Mouse (Mus musculus): ENCODE data around the gene Slc35c1. TPM values are rescaled to one million over a fixed set of nuclear protein-coding genes. Genes with fewer than 3 reads are reported as not detected.
A peak's percentile ranks its signal among the peaks of the same experiment; 100 is the strongest.

Slc35c1 gene
- polyA plus RNA-seq, 1 experiment from 2014 or later: 16.9 TPM

DNA sequence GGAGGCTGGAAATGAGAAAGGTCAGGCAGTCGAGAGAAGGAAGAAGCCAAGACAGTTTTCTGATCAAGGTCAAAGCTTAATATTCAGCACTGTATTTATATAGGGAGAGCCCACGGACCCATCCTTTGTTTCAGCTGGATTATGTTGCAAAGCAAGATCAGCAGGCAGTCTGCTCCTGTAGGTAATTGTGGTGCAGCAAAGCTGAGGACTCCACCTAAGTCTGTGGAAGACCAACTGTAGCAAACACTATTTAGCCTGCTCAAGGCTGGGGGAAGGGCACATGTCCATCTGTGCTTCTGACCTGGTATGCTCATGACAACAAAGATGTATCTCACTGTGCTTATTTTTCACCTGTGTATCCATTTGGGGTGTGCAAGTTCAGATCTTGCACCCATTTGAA is 15.4 kb upstream of the Slc35c1 start:
- H3K4me1 ChIP-seq (ENCODE audit: insufficient read depth): no peaks in the 10 kb centered on the region
- ATAC-seq (ENCODE audit: insufficient read depth): no peak

DNA sequence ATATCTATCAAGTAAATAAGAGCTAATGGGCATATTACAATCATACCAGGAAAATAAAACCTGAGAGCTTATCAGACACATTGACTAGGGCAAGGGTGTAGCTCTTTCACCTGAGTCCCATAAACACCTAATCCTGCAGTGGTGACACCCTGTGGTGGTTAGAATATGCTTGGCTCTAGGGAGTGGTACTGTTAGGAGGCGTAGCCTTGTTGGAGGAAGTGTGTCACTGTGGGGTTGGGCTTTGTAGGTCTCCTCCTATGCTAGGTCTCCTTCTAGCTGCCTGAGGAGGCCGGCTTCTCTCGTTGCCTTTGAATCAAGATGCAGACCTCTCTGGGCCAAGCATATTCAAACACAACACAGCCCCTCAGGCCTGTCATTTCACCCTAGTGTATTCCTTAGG is 14.6 kb upstream of the Slc35c1 start:
- no peak for TF ChIP-seq CTCF (IDR thresholded peaks at IDR 0.05; ENCODE audit: low read depth)
- ATAC-seq (ENCODE audit: insufficient read depth): no peak
- no peak for DNase-seq
- no peaks in the 10 kb centered on the region for H3K4me1 ChIP-seq (ENCODE audit: insufficient read depth)
- no peak overlapping the region for H3K4me3 ChIP-seq (ENCODE audit: low read depth, low read length)
- H3K9ac ChIP-seq: no peak overlapping the region
- no peaks in the 10 kb centered on the region for H3K9me3 ChIP-seq (ENCODE audit: low read depth, low read length)
- no peak overlapping the region for H3K27ac ChIP-seq (ENCODE audit: low read depth)
- WGBS: 62% methylated on average over 3 of the region's 3 CpGs
- H3K36me3 ChIP-seq (ENCODE audit: insufficient read depth): no peaks in the 10 kb centered on the region
- H3K27me3 ChIP-seq (ENCODE audit: insufficient read depth, low read length): no peaks in the 10 kb centered on the region
- H3K4me2 ChIP-seq: no peak overlapping the region

More for the DNA sequence above, 15.4 kb upstream of the Slc35c1 start:
- DNase-seq: no peak
- H3K4me3 ChIP-seq (ENCODE audit: low read depth, low read length): no peak overlapping the region
- no peak for TF ChIP-seq CTCF (IDR thresholded peaks at IDR 0.05; ENCODE audit: low read depth)
- no peak overlapping the region for H3K27ac ChIP-seq (ENCODE audit: low read depth)
- no peaks in the 10 kb centered on the region for H3K27me3 ChIP-seq (ENCODE audit: insufficient read depth, low read length)
- no peak overlapping the region for H3K4me2 ChIP-seq
- H3K9ac ChIP-seq: no peak overlapping the region
- H3K36me3 ChIP-seq (ENCODE audit: insufficient read depth): no peaks in the 10 kb centered on the region
- H3K9me3 ChIP-seq (ENCODE audit: low read depth, low read length): no peaks in the 10 kb centered on the region
- WGBS: 76% methylated on average over 2 of the region's 2 CpGs

DNA sequence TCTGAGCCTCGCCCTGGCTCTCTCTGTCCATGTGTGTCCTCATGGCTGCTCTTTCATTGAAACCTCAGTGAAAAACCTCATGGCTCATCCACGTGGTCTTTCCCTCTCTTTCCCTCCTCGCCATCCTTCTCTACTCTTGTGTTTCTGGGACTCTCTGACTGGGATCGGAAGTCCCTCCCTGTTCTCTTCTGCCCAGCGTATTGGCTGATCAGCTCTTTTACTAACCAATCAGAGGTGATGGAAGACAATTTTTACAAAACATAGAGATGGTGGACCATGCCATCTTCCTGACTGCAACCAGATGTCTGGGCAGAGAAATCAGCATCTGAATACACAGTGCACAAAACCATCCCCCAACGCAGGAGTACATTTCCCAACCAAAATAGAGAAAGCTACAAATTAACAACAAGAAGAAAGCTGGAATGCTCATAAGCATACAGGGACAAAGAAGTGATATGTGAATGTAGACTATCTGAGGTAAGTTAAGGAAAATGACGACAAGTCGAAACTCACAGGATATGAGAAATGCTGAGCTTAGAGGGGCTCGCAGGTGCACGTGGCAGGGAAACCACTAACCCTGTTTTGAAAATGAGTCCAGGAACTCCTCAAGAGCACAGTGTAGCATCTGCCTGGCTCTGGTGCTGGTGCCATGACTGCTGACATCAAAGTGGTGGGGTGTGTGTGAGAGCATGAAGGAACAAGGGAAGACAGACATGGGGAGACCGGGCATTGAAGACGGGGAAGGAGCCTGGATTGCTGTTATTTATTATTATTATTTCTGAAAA is 11.7 kb upstream of the Slc35c1 start:
- Histone ChIP-seq H3K27ac (ENCODE audit: low read depth) (no peak overlapping the region), H3K4me3 (ENCODE audit: low read depth, low read length) (no peak overlapping the region), H3K9ac (no peak overlapping the region), H3K4me2 (no peak overlapping the region), H3K27me3 (ENCODE audit: insufficient read depth, low read length) (no peaks in the 10 kb centered on the region), H3K36me3 (ENCODE audit: insufficient read depth) (no peaks in the 10 kb centered on the region), H3K4me1 (ENCODE audit: insufficient read depth) (no peaks in the 10 kb centered on the region), H3K9me3 (ENCODE audit: low read depth, low read length) (no peaks in the 10 kb centered on the region)
- ATAC-seq (ENCODE audit: insufficient read depth) (no peak), DNase-seq (no peak)
- TF ChIP-seq CTCF (IDR thresholded peaks at IDR 0.05; ENCODE audit: low read depth): no peak
- WGBS: 77% methylated on average over 12 of the region's 12 CpGs

DNA sequence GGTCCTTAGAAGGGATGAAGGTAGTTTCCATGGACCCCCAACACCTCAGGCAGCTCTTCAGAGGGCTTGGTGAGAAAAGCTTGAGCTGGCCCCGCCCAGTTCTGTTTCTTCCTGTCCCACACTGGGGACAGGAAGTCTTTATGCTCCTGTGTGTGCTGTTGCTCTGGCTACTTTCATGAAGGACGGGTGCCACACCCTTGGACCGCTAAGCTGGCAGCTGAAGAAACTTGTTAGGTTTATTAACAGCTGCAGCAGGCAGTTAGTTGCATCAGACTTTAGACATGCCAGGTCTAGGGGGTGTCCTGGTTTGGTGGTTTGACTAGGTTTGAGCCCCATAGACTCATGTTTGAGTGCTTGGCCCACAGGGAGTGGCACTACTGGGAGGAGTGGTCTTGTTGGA is 4.4 kb upstream of the Slc35c1 start:
- H3K4me2 ChIP-seq: no peak overlapping the region
- no peaks in the 10 kb centered on the region for H3K9me3 ChIP-seq (ENCODE audit: low read depth, low read length)
- H3K4me3 ChIP-seq (ENCODE audit: low read depth, low read length): no peak overlapping the region
- ATAC-seq (ENCODE audit: insufficient read depth) (no peak), DNase-seq (no peak)
- H3K4me1 ChIP-seq (ENCODE audit: insufficient read depth): no peaks in the 10 kb centered on the region
- no peaks in the 10 kb centered on the region for H3K36me3 ChIP-seq (ENCODE audit: insufficient read depth)
- no peak overlapping the region for H3K9ac ChIP-seq
- WGBS: 61% methylated on average over 3 of the region's 3 CpGs
- H3K27ac ChIP-seq (ENCODE audit: low read depth): no peak overlapping the region
- TF ChIP-seq CTCF (IDR thresholded peaks at IDR 0.05; ENCODE audit: low read depth): no peak
- peaks cover 17% of the 10 kb centered on the region for H3K27me3 ChIP-seq (ENCODE audit: insufficient read depth, low read length)

DNA sequence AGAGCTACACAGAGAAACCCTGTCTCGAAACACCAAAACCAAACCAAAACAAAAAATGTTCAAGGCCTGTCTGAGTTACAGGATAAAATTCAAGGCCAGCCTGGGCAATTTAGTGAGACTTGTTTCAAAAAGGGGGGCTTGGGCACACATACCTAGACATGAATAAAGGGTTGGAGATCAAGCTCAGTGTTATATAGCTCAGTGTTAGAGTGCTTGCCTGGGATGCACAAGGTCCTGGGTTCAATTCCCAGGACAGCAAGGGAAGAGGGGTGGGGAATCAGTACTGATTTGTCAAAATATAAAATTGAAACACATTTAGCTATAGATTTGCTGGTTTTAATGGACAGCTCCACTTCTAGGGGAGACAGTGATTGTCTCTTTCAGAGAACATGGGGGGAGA is 877 bp upstream of the Slc35c1 start:
- peaks cover 5% of the 10 kb centered on the region; the same call in 1 of the 2 replicates for H3K4me1 ChIP-seq (ENCODE audit: insufficient read depth)
- H3K4me2 ChIP-seq: no peak overlapping the region
- WGBS: 84% methylated on average over 1 of the region's 1 CpGs
- H3K9ac ChIP-seq: no peak overlapping the region
- DNase-seq: no peak
- ATAC-seq (ENCODE audit: insufficient read depth): no peak
- no peak overlapping the region for H3K27ac ChIP-seq (ENCODE audit: low read depth)
- no peak for TF ChIP-seq CTCF (IDR thresholded peaks at IDR 0.05; ENCODE audit: low read depth)
- H3K9me3 ChIP-seq (ENCODE audit: low read depth, low read length): no peaks in the 10 kb centered on the region
- no peaks in the 10 kb centered on the region for H3K36me3 ChIP-seq (ENCODE audit: insufficient read depth)
- H3K27me3 ChIP-seq (ENCODE audit: insufficient read depth, low read length): peaks cover 17% of the 10 kb centered on the region
- H3K4me3 ChIP-seq (ENCODE audit: low read depth, low read length): no peak overlapping the region

DNA sequence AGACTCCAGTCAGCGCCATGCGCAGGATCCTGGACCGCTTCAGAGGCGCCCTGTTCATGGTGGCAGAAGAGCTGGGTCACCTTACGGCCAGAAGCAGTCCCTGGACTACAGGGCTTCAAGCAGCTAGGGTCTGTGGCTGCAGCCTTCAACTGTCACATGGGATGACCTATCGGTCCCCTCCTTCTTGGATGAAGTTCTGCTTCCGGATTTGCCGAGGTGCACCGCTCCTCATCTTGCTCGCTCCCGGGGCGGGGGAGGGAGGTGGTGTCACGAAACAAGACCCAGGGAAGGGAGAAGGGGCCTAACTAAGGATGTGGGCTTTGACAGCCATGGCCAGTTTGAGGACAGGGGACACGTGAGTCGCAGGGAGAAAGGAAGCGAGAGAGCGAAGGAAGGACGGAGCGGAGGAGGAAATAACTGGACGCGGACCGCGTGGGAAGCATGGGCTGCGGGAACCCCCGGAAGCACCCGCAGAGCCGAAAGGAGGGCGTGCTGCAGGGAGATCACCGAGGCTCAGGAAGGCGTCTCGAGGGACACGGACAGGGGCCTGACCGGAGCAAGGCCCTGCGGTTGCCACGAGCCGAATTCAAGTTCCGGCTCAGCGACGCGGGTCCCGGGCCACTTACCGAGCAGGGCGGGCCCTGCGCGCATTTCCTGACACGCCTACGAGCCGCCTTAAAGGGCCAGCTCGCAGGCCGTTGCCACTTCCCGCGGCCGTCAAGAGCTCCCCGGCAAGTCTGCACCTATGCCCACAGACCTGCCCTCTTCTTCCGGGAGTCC is 1.0 kb downstream of the Slc35c1 start:
- TF ChIP-seq CTCF (IDR thresholded peaks at IDR 0.05; ENCODE audit: low read depth): no peak
- H3K9ac ChIP-seq: peak overlapping the region; percentile 69
- H3K9me3 ChIP-seq (ENCODE audit: low read depth, low read length): no peaks in the 10 kb centered on the region
- WGBS: under 1% methylated on average over 55 of the region's 55 CpGs
- H3K4me2 ChIP-seq: peak overlapping the region; percentile 90
- peaks cover 5% of the 10 kb centered on the region; the same call in 1 of the 2 replicates for H3K4me1 ChIP-seq (ENCODE audit: insufficient read depth)
- peak overlapping the region; percentile 36; the same call in 1 of the 2 replicates for H3K27ac ChIP-seq (ENCODE audit: low read depth)
- peak; percentile 92 for DNase-seq
- peak; percentile 88 for ATAC-seq (ENCODE audit: insufficient read depth)
- H3K27me3 ChIP-seq (ENCODE audit: insufficient read depth, low read length): peaks cover 17% of the 10 kb centered on the region
- H3K36me3 ChIP-seq (ENCODE audit: insufficient read depth): peaks cover 8% of the 10 kb centered on the region; the same call in 1 of the 2 replicates
- peak overlapping the region; percentile 75 for H3K4me3 ChIP-seq (ENCODE audit: low read depth, low read length)

DNA sequence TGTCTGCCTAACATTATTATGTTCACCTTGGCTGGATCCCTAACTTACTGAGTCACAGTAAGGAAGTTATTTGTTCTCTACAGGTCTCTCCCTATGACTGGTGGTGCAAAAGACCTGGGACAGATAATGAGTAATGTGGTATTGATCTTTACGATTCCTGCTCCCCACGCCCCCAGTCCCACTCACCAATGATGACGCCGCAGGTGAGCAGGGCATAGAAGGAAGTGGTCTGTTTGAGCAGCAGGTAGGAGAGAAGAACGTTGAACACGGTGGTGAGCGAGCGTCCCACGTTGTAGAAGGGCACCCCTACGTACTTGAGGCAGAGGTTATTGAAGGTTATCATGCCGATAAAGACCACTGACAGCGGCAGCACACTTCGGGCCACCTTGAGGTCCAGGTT is 1.9 kb downstream of the Slc35c1 start:
- TF ChIP-seq CTCF (IDR thresholded peaks at IDR 0.05; ENCODE audit: low read depth): no peak
- Histone ChIP-seq H3K4me3 (ENCODE audit: low read depth, low read length) (peak overlapping the region; percentile 75), H3K27me3 (ENCODE audit: insufficient read depth, low read length) (peaks cover 17% of the 10 kb centered on the region), H3K27ac (ENCODE audit: low read depth) (no peak overlapping the region), H3K4me1 (ENCODE audit: insufficient read depth) (peaks cover 5% of the 10 kb centered on the region; the same call in 1 of the 2 replicates), H3K4me2 (peak overlapping the region; percentile 90), H3K9me3 (ENCODE audit: low read depth, low read length) (no peaks in the 10 kb centered on the region), H3K36me3 (ENCODE audit: insufficient read depth) (peaks cover 17% of the 10 kb centered on the region; the same call in 1 of the 2 replicates), H3K9ac (peak overlapping the region; percentile 69)
- DNase-seq (no peak), ATAC-seq (ENCODE audit: insufficient read depth) (no peak; the same call in 1 of the 2 replicates)
- 47% methylated on average over 13 of the region's 13 CpGs for WGBS

All from lung, embryonic 14.5 days (tissue).